20 mouse cellular contexts compared by ENCODE assay signal in the genomic region with DNA sequence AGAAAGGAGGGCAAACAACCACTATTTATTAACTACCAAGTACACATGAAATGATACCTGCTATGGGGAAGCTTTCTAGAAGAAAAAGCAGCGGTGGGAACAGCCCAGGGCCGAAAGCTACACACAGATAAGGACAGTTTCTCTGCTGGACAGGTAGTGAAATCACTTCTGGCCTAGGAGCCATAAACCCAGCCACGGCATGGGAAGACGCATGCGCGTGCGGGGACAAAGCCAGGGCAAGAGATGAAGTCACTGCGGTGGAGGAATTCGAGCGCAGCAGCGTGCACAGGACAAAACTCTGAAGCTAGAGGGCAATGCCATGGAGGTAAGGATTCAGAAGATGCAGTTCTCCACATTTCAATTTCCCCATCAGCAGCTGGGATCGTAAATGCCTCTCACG. TPM values are rescaled to one million over a fixed set of nuclear protein-coding genes. Genes with fewer than 3 reads are reported as not detected.
"Had no signal": no experiment of that assay in that cellular context is flagged by ENCODE, and none has a peak within 500 bp of the region (broad histone marks: within the 10 kb centered on the region; RNA-seq: fewer than 3 reads in every experiment).

No protein-coding gene starts in this region.

- H3K4me2 ChIP-seq: limb, embryonic 15.5 days; liver, embryonic 12.5 days; lung, embryonic 14.5 days had no signal

- H3K4me1 ChIP-seq: limb, embryonic 15.5 days; liver, embryonic 12.5 days; midbrain, embryonic 10.5 days had no signal

- DNase-seq: kidney, adult 2 months; kidney, postnatal 36 days; lung, embryonic 14.5 days; lung, postnatal 10 days; lung, postnatal 4 days; midbrain, embryonic 14.5 days; thymus, postnatal 36 days had no signal

- H3K9ac ChIP-seq: limb, embryonic 15.5 days; liver, embryonic 12.5 days; lung, embryonic 14.5 days had no signal

- H3K4me3 ChIP-seq: limb, embryonic 15.5 days; liver, embryonic 12.5 days; midbrain, embryonic 10.5 days had no signal

- H3K9me3 ChIP-seq: limb, embryonic 15.5 days; liver, embryonic 12.5 days; midbrain, embryonic 10.5 days had no signal

- H3K27me3 ChIP-seq: limb, embryonic 15.5 days; liver, embryonic 12.5 days had no signal

- H3K27ac ChIP-seq: limb, embryonic 15.5 days; liver, embryonic 12.5 days; midbrain, embryonic 10.5 days had no signal

- H3K36me3 ChIP-seq: liver, embryonic 12.5 days had no signal

- ATAC-seq: liver, embryonic 12.5 days had no signal

RNA-seq across cellular contexts. Expression of a gene that starts 34.4 kb away (rescaled TPM):
- total RNA-seq: layer of hippocampus, adult 8-10 months; layer of hippocampus, postnatal 14 days; left cerebral cortex, adult 18-20 months; left cerebral cortex, postnatal 10 days; megakaryocyte, adult 5-6 weeks; monocyte, adult 5-6 weeks; neutrophil, adult 5-6 weeks had no signal
- polyA plus RNA-seq: kidney, adult 2 months; kidney, embryonic 16.5 days; limb, embryonic 15.5 days; liver, embryonic 12.5 days; liver, embryonic 16.5 days; lung, embryonic 14.5 days; midbrain, embryonic 10.5 days; midbrain, embryonic 14.5 days; thymus, postnatal 0 days had no signal
